Mouse (Mus musculus): ENCODE results near the gene Tmtc1.

Tmtc1 gene

GRCm38 (mm10) chr6:148305821-148306220, 138.4 kb downstream of the Tmtc1 start:
- no peak for DNase-seq (ENCODE audit: low spot score)

GRCm38 (mm10) chr6:148305191-148305590, 139.0 kb downstream of the Tmtc1 start:
- no peak for DNase-seq (ENCODE audit: low spot score)

- no peak for DNase-seq (ENCODE audit: low spot score)
Observed at GRCm38 (mm10) chr6:148302261-148302660, 141.9 kb downstream of the Tmtc1 start.

- DNase-seq (ENCODE audit: low spot score), result no peak
Observed at GRCm38 (mm10) chr6:148297086-148297485, 147.1 kb downstream of the Tmtc1 start.

GRCm38 (mm10) chr6:148296418-148296817, 147.8 kb downstream of the Tmtc1 start:
- DNase-seq (ENCODE audit: low spot score), result no peak

- no peak for DNase-seq (ENCODE audit: low spot score)
Observed at GRCm38 (mm10) chr6:148294506-148294905, 149.7 kb downstream of the Tmtc1 start.

- DNase-seq (ENCODE audit: low spot score), result no peak
Observed at GRCm38 (mm10) chr6:148290865-148291264, 153.3 kb downstream of the Tmtc1 start.

GRCm38 (mm10) chr6:148283224-148283881, 160.8 kb downstream of the Tmtc1 start:
- no peak for DNase-seq (ENCODE audit: low spot score)

- no peak for DNase-seq (ENCODE audit: low spot score)
Observed at GRCm38 (mm10) chr6:148279240-148279639, 164.9 kb downstream of the Tmtc1 start.

GRCm38 (mm10) chr6:148276418-148276817, 167.8 kb downstream of the Tmtc1 start:
- DNase-seq (ENCODE audit: low spot score), result no peak

GRCm38 (mm10) chr6:148275046-148275445, 169.1 kb downstream of the Tmtc1 start:
- no peak for DNase-seq (ENCODE audit: low spot score)

GRCm38 (mm10) chr6:148260729-148261101, 183.5 kb downstream of the Tmtc1 start:
- no peak for DNase-seq (ENCODE audit: low spot score)

- no peak for DNase-seq (ENCODE audit: low spot score)
Observed at GRCm38 (mm10) chr6:148259979-148260728, 184.0 kb downstream of the Tmtc1 start.

- DNase-seq (ENCODE audit: low spot score), result no peak
Observed at GRCm38 (mm10) chr6:148259074-148259473, 185.1 kb downstream of the Tmtc1 start.

GRCm38 (mm10) chr6:148257805-148258204, 186.4 kb downstream of the Tmtc1 start:
- DNase-seq (ENCODE audit: low spot score), result no peak

GRCm38 (mm10) chr6:148256109-148256508, 188.1 kb downstream of the Tmtc1 start:
- no peak for DNase-seq (ENCODE audit: low spot score)

GRCm38 (mm10) chr6:148255395-148256053, 188.7 kb downstream of the Tmtc1 start:
- DNase-seq (ENCODE audit: low spot score), result no peak

GRCm38 (mm10) chr6:148249221-148249620, 195.0 kb downstream of the Tmtc1 start:
- no peak for DNase-seq (ENCODE audit: low spot score)

GRCm38 (mm10) chr6:148248625-148249024, 195.6 kb downstream of the Tmtc1 start:
- DNase-seq (ENCODE audit: low spot score), result peak; percentile 34

GRCm38 (mm10) chr6:148246544-148246943, 197.6 kb downstream of the Tmtc1 start:
- no peak for DNase-seq (ENCODE audit: low spot score)

- no peak for DNase-seq (ENCODE audit: low spot score)
Observed at GRCm38 (mm10) chr6:148244836-148245235, 199.4 kb downstream of the Tmtc1 start.

- no peak for DNase-seq (ENCODE audit: low spot score)
Observed at GRCm38 (mm10) chr6:148242304-148242703, 201.9 kb downstream of the Tmtc1 start.

- DNase-seq (ENCODE audit: low spot score), result no peak
Observed at GRCm38 (mm10) chr6:148241685-148242084, 202.5 kb downstream of the Tmtc1 start.
